ENCODE assay signal across 8 mouse cellular contexts in genomic region chr16:81330539-81330938, GRCm38 (mm10).
DNase-seq lines count a peak whose midpoint lies in the region; ATAC-seq and TF ChIP-seq lines count a peak whose summit lies in the region.

No protein-coding gene starts in this region.

- no peaks in the 10 kb centered on the region for H3K4me1 ChIP-seq in hindbrain, embryonic 10.5 days (replicated peaks)
- H3K4me1 ChIP-seq in hindbrain, embryonic 16.5 days (ENCODE audit: control insufficient read depth, insufficient read depth, low read depth, low read length) = no peaks in the 10 kb centered on the region
- H3K4me1 ChIP-seq in ES-E14 (ENCODE audit: control insufficient read depth in 2 of 2, insufficient read depth in 2 of 2, low read length in 2 of 2, poor library complexity in 1 of 2) = no peaks in the 10 kb centered on the region
- no peaks in the 10 kb centered on the region for H3K4me1 ChIP-seq in cerebellum, adult 2 months (ENCODE audit: control insufficient read depth, insufficient read depth, low read length)
- H3K4me1 ChIP-seq in midbrain, postnatal 0 days (ENCODE audit: insufficient read depth, low read length) = no peaks in the 10 kb centered on the region

- H3K9me3 ChIP-seq in hindbrain, embryonic 10.5 days = no peaks in the 10 kb centered on the region
- no peaks in the 10 kb centered on the region for H3K9me3 ChIP-seq in hindbrain, embryonic 16.5 days (ENCODE audit: control insufficient read depth, low read length)
- no peaks in the 10 kb centered on the region for H3K9me3 ChIP-seq in ES-E14 (ENCODE audit: control insufficient read depth, insufficient read depth, low read depth, low read length)
- H3K9me3 ChIP-seq in midbrain, postnatal 0 days (ENCODE audit: low read length) = no peaks in the 10 kb centered on the region

- H3K4me3 ChIP-seq in hindbrain, embryonic 10.5 days = no peak overlapping the region
- no peak overlapping the region for H3K4me3 ChIP-seq in hindbrain, embryonic 16.5 days (ENCODE audit: low read length)
- no peak overlapping the region for H3K4me3 ChIP-seq in ES-E14 (ENCODE audit: insufficient read depth in 1 of 2, low read depth in 1 of 2, low read length in 2 of 2, poor library complexity in 1 of 2, severe bottlenecking in 1 of 2)
- H3K4me3 ChIP-seq in cerebellum, adult 2 months (replicated peaks; ENCODE audit: insufficient read depth, low read depth, low read length) = no peak overlapping the region
- H3K4me3 ChIP-seq in left cerebral cortex, adult 2 months = no peak overlapping the region
- H3K4me3 ChIP-seq in midbrain, postnatal 0 days (ENCODE audit: low read depth, low read length) = no peak overlapping the region

- TF ChIP-seq POLR2A in cerebellum, adult 2 months (IDR thresholded peaks at IDR 0.05; ENCODE audit: borderline replicate concordance, insufficient read depth, low read length) = no peak

- ATAC-seq in hindbrain, embryonic 16.5 days = no peak
- ATAC-seq in midbrain, postnatal 0 days (ENCODE audit: low FRiP score) = no peak

- H3K9ac ChIP-seq in hindbrain, embryonic 16.5 days (ENCODE audit: low read depth, low read length) = no peak overlapping the region
- H3K9ac ChIP-seq in ES-E14 (ENCODE audit: insufficient read depth, low read depth, low read length, poor library complexity, severe bottlenecking) = no peak overlapping the region
- H3K9ac ChIP-seq in midbrain, postnatal 0 days (replicated peaks; ENCODE audit: low read length, poor library complexity, severe bottlenecking) = no peak overlapping the region

- no peaks in the 10 kb centered on the region for H3K36me3 ChIP-seq in hindbrain, embryonic 10.5 days
- H3K36me3 ChIP-seq in hindbrain, embryonic 16.5 days (ENCODE audit: control insufficient read depth, insufficient read depth, low read length) = no peaks in the 10 kb centered on the region
- H3K36me3 ChIP-seq in ES-E14 (ENCODE audit: control insufficient read depth, insufficient read depth, low read length, poor library complexity, severe bottlenecking) = no peaks in the 10 kb centered on the region
- H3K36me3 ChIP-seq in midbrain, postnatal 0 days (ENCODE audit: insufficient read depth, low read length) = no peaks in the 10 kb centered on the region

- H3K27ac ChIP-seq in hindbrain, embryonic 10.5 days = no peak overlapping the region
- H3K27ac ChIP-seq in hindbrain, embryonic 16.5 days (ENCODE audit: low read depth, low read length) = no peak overlapping the region
- H3K27ac ChIP-seq in ES-E14 (ENCODE audit: insufficient read depth, low read depth, low read length, poor library complexity, severe bottlenecking) = no peak overlapping the region
- no peak overlapping the region for H3K27ac ChIP-seq in cerebellum, adult 2 months (ENCODE audit: insufficient read depth, low read length)
- no peak overlapping the region for H3K27ac ChIP-seq in left cerebral cortex, adult 2 months
- no peak overlapping the region for H3K27ac ChIP-seq in midbrain, postnatal 0 days (ENCODE audit: low read depth, low read length)

- H3K27me3 ChIP-seq in hindbrain, embryonic 10.5 days (ENCODE audit: insufficient read depth, poor library complexity, severe bottlenecking) = no peaks in the 10 kb centered on the region
- H3K27me3 ChIP-seq in hindbrain, embryonic 16.5 days (replicated peaks; ENCODE audit: control insufficient read depth, insufficient read depth, low read length) = no peaks in the 10 kb centered on the region
- no peaks in the 10 kb centered on the region for H3K27me3 ChIP-seq in cerebellum, adult 2 months (ENCODE audit: control insufficient read depth, insufficient read depth, low read length)
- no peaks in the 10 kb centered on the region for H3K27me3 ChIP-seq in midbrain, postnatal 0 days (ENCODE audit: insufficient read depth, low read length)

- no peak overlapping the region for H3K4me2 ChIP-seq in hindbrain, embryonic 16.5 days (ENCODE audit: low read length)
- no peak overlapping the region for H3K4me2 ChIP-seq in midbrain, postnatal 0 days (ENCODE audit: low read depth, low read length, poor library complexity, severe bottlenecking)

- 21% methylated on average over 2 of the region's 2 CpGs for WGBS in hindbrain, embryonic 10.5 days
- whole genome bisulfite sequencing in hindbrain, embryonic 16.5 days = 19% methylated on average over 2 of the region's 2 CpGs
- 29% methylated on average over 2 of the region's 2 CpGs for WGBS in cerebellum, adult 2 months
- 28% methylated on average over 2 of the region's 2 CpGs for WGBS in midbrain, postnatal 0 days

- peak; percentile 37 for DNase-seq in hindbrain, embryonic 10.5 days (ENCODE audit: low spot score)
- DNase-seq in ES-E14 (ENCODE audit: low read depth, low spot score) = peak; percentile 24
- peak; percentile 37 to 48 for DNase-seq in cerebellum, adult 2 months
- peak; percentile 39 to 47 for DNase-seq in frontal cortex, postnatal 25 days (ENCODE audit: low spot score in 2 of 2)
- peak; percentile 44 to 58 for DNase-seq in left cerebral cortex, adult 2 months (ENCODE audit: extremely low spot score in 1 of 2, low spot score in 2 of 2)
- DNase-seq in midbrain, postnatal 0 days (ENCODE audit: low spot score) = peak; percentile 60
- DNase-seq in spleen, adult 12 weeks (ENCODE audit: low spot score) = no peak

- intact Hi-C loops in left cerebral cortex, adult 2 months (cut with DNase I) = loop anchor here (5.0 kb wide), 2 partner anchors 127 to 1192 kb away; no protein-coding TSS in a partner anchor

- in situ Hi-C loops in ES-E14 (cut with MboI; ENCODE audit: low sequenced_read_pairs in 2 of 2, unreplicated experiment in 2 of 2) = no loop called here

- TF ChIP-seq CTCF in cerebellum, adult 2 months (IDR thresholded peaks at IDR 0.05; ENCODE audit: borderline replicate concordance, insufficient read depth, low read depth, low read length) = peak; percentile 50
- TF ChIP-seq CTCF in left cerebral cortex, adult 2 months (IDR thresholded peaks at IDR 0.05) = peak; percentile 71
- peak; percentile 72 for TF ChIP-seq CTCF in midbrain, postnatal 0 days (IDR thresholded peaks at IDR 0.05)

TF ChIP-seq in ES-E14, 5 proteins besides CTCF, POLR2A, EP300 and RAD21:
- TF ChIP-seq MAFK (IDR thresholded peaks at IDR 0.05; ENCODE audit: insufficient read depth, low read depth, low read length) = no peak
- TF ChIP-seq ZC3H11A (IDR thresholded peaks at IDR 0.05; ENCODE audit: borderline replicate concordance, low read depth, low read length) = peak; percentile 77
